Mouse (Mus musculus) intestine, postnatal 0 days (tissue): ENCODE results near the gene Gpr37l1. TPM values are rescaled to one million over a fixed set of nuclear protein-coding genes. Genes with fewer than 3 reads are reported as not detected.
"Not testable (repeated sequence)": the region's sequence is repeated elsewhere in the genome, so short reads cannot be mapped to it uniquely, and the experiment has no call there.

Experiments used
- ATAC-seq: fragments of 200-750 bp; cut with Nextera tagmentation; 2 replicates; pipeline ENCODE4 v1.8.0; 2017; ENCODE audit warnings: mild to moderate bottlenecking, moderate TSS enrichment, moderate library complexity
- H3K27ac ChIP-seq: fragments of 300-500 bp; sonication (generic); 2 replicates; pipeline ENCODE4 v1.5.1; 2014; ENCODE audit warnings: mild to moderate bottlenecking, low read depth, low read length, moderate library complexity
- H3K27me3 ChIP-seq: fragments of 300-500 bp; sonication (generic); replicated peaks from 2 replicates; pipeline ENCODE4 v1.6.1; 2014; ENCODE audit warnings: low read length, mixed read lengths; ENCODE audit not compliant: control insufficient read depth, insufficient read depth
- H3K36me3 ChIP-seq: fragments of 300-500 bp; sonication (generic); 2 replicates; pipeline ENCODE4 v1.6.1; 2014; ENCODE audit warnings: mild to moderate bottlenecking, moderate library complexity; ENCODE audit not compliant: control insufficient read depth, insufficient read depth
- H3K4me1 ChIP-seq: fragments of 300-500 bp; sonication (generic); replicated peaks from 2 replicates; pipeline ENCODE4 v1.6.1; 2014; ENCODE audit warnings: antibody characterized with exemption, low read length, mixed read lengths; ENCODE audit not compliant: control insufficient read depth, insufficient read depth
- H3K4me2 ChIP-seq: fragments of 300-500 bp; sonication (generic); replicated peaks from 2 replicates; pipeline ENCODE4 v1.6.1; 2014; ENCODE audit warnings: low read depth, mild to moderate bottlenecking, moderate library complexity
- H3K4me3 ChIP-seq: fragments of 300-500 bp; sonication (generic); 2 replicates; pipeline ENCODE4 v1.5.1; 2014; ENCODE audit warnings: low read depth, low read length
- H3K9ac ChIP-seq: fragments of 300-500 bp; sonication (generic); 2 replicates; pipeline ENCODE4 v1.6.1; 2014; ENCODE audit warnings: mild to moderate bottlenecking, low read depth, low read length
- H3K9me3 ChIP-seq: fragments of 300-500 bp; sonication (generic); 2 replicates; pipeline ENCODE4 v1.6.1; 2016; ENCODE audit warnings: mixed run types; ENCODE audit not compliant: control insufficient read depth
- CTCF ChIP-seq: sonication (generic); IDR thresholded peaks from 2 replicates; pipeline ENCODE4 v1.5.1; 2016; ENCODE audit warnings: low read depth, mild to moderate bottlenecking, control low read depth, antibody characterized with exemption, moderate library complexity
- WGBS: fragments of 180-500 bp; shearing (Covaris S2); extraction: QIAGEN DNeasy Blood & Tissue Kit; methylation state at CpG from one replicate; pipeline ENCODE4 v1.1.7; 2014; 5-methylcytosine and 5-hydroxymethylcytosine counted together
- polyA plus RNA-seq: library from polyadenylated mRNA; unstranded; fragments of >200 nt; fragmentation: Nextera tagmentation; extraction: Ambion mirVana; gene quantifications from 2 replicates; pipeline ENCODE4 v1.2.1, GENCODE M21; 2015

Gene Gpr37l1
- polyA plus RNA-seq, 1 experiment from 2014 or later = 2.0 TPM

GRCm38 (mm10) chr1:135125990-135126389 is 41.5 kb downstream of the Gpr37l1 start:
- Histone ChIP-seq H3K9me3 (no peaks in the 10 kb centered on the region), H3K36me3 (no peaks in the 10 kb centered on the region), H3K27me3 (peaks cover 8% of the 10 kb centered on the region; the same call in 1 of the 2 replicates), H3K4me3 (no peak overlapping the region), H3K9ac (no peak overlapping the region), H3K27ac (no peak overlapping the region), H3K4me1 (no peaks in the 10 kb centered on the region), H3K4me2 (no peak overlapping the region)
- no peak for TF ChIP-seq CTCF
- no peak for ATAC-seq
- 57% methylated on average over 8 of the region's 8 CpGs for WGBS

DNA sequence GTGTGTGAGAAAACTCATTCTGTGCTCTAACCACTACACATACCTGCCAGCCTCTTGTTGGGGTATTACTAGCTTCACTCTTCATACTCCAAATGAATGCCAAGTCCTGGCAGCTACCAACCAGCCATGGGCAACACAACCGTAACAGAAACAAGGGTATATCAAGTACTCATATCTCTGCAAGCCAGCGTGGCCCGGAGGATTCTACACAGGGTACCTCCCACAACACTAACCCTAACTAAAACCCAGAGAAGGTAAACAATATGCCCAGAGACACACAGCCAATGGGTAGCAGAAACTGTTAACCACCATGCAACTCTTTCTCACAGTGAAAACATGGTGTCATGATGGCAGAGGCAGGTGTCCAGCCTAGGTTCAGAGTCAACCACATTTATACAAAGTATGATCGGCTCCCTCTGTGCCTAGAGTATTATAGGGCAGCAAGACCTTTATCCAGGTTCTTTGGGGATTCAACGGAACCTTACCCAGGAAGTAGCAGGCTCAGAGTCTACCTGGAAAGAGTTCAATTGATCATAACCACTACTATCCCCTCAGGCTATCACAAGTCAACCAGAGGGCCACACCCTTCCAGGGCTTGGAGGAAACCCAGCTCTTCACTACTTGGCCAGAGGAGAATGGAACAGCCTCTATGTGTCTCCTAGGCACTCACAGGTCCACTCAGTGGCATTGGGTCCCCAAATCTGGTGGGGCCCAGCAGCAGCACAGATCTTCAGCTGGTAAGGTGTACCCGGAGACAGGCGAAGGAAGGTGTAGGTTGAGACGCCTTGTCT is 42.7 kb downstream of the Gpr37l1 start:
- Histone ChIP-seq H3K27ac (no peak overlapping the region), H3K27me3 (peaks cover 5% of the 10 kb centered on the region; the same call in 1 of the 2 replicates), H3K4me1 (no peaks in the 10 kb centered on the region), H3K4me2 (no peak overlapping the region), H3K9me3 (no peaks in the 10 kb centered on the region), H3K9ac (no peak overlapping the region), H3K36me3 (no peaks in the 10 kb centered on the region), H3K4me3 (no peak overlapping the region)
- no peak for TF ChIP-seq CTCF
- 89% methylated on average over 8 of the region's 8 CpGs for WGBS
- no peak for ATAC-seq

GRCm38 (mm10) chr1:135112661-135113060 is 54.8 kb downstream of the Gpr37l1 start:
- H3K9me3 ChIP-seq = no peaks in the 10 kb centered on the region
- 0 out of 2 replicates have a peak, but pooled peaks have one; percentile 23 for ATAC-seq
- H3K4me1 ChIP-seq = no peaks in the 10 kb centered on the region
- H3K27ac ChIP-seq = no peak overlapping the region
- TF ChIP-seq CTCF = peak; percentile 90
- no peak overlapping the region for H3K4me3 ChIP-seq
- H3K27me3 ChIP-seq = no peaks in the 10 kb centered on the region
- no peak overlapping the region for H3K4me2 ChIP-seq
- H3K36me3 ChIP-seq = no peaks in the 10 kb centered on the region
- H3K9ac ChIP-seq = no peak overlapping the region
- 10% methylated on average over 8 of the region's 8 CpGs for WGBS

- H3K9me3 ChIP-seq, H3K27me3 ChIP-seq, H3K36me3 ChIP-seq, H3K4me3 ChIP-seq, ATAC-seq, H3K27ac ChIP-seq, H3K9ac ChIP-seq, H3K4me2 ChIP-seq, H3K4me1 ChIP-seq: not testable (repeated sequence)
- 65% methylated on average over 4 of the region's 5 CpGs for WGBS
These were observed 56.2 kb downstream of the Gpr37l1 start for GRCm38 (mm10) chr1:135111271-135111670.

Other genes with a start within 250 kb of the Gpr37l1 start
- gene Ppp1r12b, start 211.7 kb downstream of the Gpr37l1 start, polyA plus RNA-seq = 11.5 and 13.0 TPM in 2 replicates
- gene Ube2t, start 205.1 kb downstream of the Gpr37l1 start, polyA plus RNA-seq = 9.4 and 12.3 TPM in 2 replicates
- gene Lgr6, start 62.4 kb downstream of the Gpr37l1 start, polyA plus RNA-seq = 0.37 and 0.44 TPM in 2 replicates
- 0.73 and 0.76 TPM in 2 replicates for gene Ptpn7, start 35.0 kb downstream of the Gpr37l1 start, polyA plus RNA-seq
- 66.6 and 68.8 TPM in 2 replicates for gene Arl8a, start 20.9 kb downstream of the Gpr37l1 start, polyA plus RNA-seq
- 159 and 164 TPM in 2 replicates for gene Elf3, start 90.9 kb upstream of the Gpr37l1 start, polyA plus RNA-seq
- gene Rnpep, start 116.4 kb upstream of the Gpr37l1 start, polyA plus RNA-seq = 136 and 141 TPM in 2 replicates
- gene Timm17a, start 146.1 kb upstream of the Gpr37l1 start, polyA plus RNA-seq = 257 and 271 TPM in 2 replicates
- gene Lmod1, start 157.1 kb upstream of the Gpr37l1 start, polyA plus RNA-seq = 11.8 and 13.5 TPM in 2 replicates
- 12.4 and 13.1 TPM in 2 replicates for gene Shisa4, start 207.6 kb upstream of the Gpr37l1 start, polyA plus RNA-seq